Mouse (Mus musculus) cerebellum, adult 2 months (tissue): Measurements from ENCODE around the gene Asxl1.

Experiments used
- CTCF ChIP-seq: fragments of 200-500 bp; IDR thresholded peaks from 2 replicates; pipeline ENCODE4 v1.5.1; 2011; ENCODE audit warnings: low read depth, mild to moderate bottlenecking, control low read depth, low read length, moderate library complexity, borderline replicate concordance; ENCODE audit not compliant: insufficient read depth
- POLR2A ChIP-seq: fragments of 200-500 bp; IDR thresholded peaks from 2 replicates; pipeline ENCODE4 v1.6.1; 2011; ENCODE audit warnings: low read length, control low read depth, borderline replicate concordance; ENCODE audit not compliant: insufficient read depth

DNA sequence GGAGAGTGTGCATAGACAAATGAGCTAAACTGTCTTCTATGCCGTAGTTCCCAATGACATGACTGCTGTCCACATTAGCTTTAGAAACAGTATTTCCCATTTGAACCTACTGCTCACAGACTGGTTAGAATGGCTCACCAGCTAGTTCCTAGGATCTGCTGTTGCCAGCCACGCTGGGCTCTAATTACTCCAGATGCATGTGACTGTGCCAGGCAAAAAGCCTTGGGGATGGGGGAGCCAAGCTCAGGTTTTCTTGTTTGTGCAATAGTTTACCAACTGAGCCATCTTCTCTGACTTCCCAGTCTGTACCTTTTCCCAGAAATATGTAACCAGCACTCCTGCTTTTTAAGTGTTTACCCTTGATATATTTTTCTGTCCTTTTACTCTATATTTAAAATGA lies 29.8 kb downstream of the Asxl1 start:
- TF ChIP-seq CTCF (no peak), POLR2A (no peak)
